Mouse (Mus musculus): ENCODE results near the gene Maf. TPM values are rescaled to one million over a fixed set of nuclear protein-coding genes. Genes with fewer than 3 reads are reported as not detected.

Gene Maf
- polyA plus RNA-seq, 1 experiment from 2014 or later: 4.1 TPM

DNA sequence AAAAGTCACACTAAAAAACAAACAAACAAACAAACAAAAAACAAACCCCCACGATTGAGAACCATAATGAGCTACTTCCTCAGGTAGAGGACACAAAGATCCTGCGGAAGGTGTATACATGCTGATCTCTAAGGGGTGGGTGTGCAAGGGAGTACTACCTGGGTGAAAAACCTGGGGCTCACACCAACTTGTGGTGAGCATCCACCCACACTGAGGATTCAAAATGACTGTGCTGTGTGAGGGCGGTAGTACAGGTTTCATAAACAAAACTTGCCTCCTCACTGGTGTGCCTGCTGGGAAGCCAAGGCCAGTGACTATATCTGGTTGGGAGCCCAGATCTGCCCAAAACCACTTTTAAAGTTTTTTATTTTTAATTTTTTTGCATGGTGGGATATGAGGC is 19.2 kb upstream of the Maf start:
- no peak overlapping the region for H3K9ac ChIP-seq
- no peak overlapping the region for H3K4me2 ChIP-seq
- no peaks in the 10 kb centered on the region for H3K36me3 ChIP-seq (ENCODE audit: poor library complexity, severe bottlenecking)
- ATAC-seq: no peak
- H3K4me1 ChIP-seq: no peaks in the 10 kb centered on the region
- no peaks in the 10 kb centered on the region for H3K9me3 ChIP-seq (replicated peaks)
- 90% methylated on average over 3 of the region's 3 CpGs for WGBS
- H3K27me3 ChIP-seq: no peaks in the 10 kb centered on the region
- H3K4me3 ChIP-seq: no peak overlapping the region
- no peak overlapping the region for H3K27ac ChIP-seq

GRCm38 (mm10) chr8:115726231-115726630 is 18.6 kb upstream of the Maf start:
- no peaks in the 10 kb centered on the region for H3K27me3 ChIP-seq
- H3K27ac ChIP-seq: no peak overlapping the region
- no peaks in the 10 kb centered on the region for H3K9me3 ChIP-seq (replicated peaks)
- H3K4me1 ChIP-seq: no peaks in the 10 kb centered on the region
- 52% methylated on average over 4 of the region's 4 CpGs for WGBS
- H3K4me2 ChIP-seq: no peak overlapping the region
- ATAC-seq: no peak
- H3K36me3 ChIP-seq (ENCODE audit: poor library complexity, severe bottlenecking): no peaks in the 10 kb centered on the region
- H3K9ac ChIP-seq: no peak overlapping the region
- no peak overlapping the region for H3K4me3 ChIP-seq

- ATAC-seq: no peak
- WGBS: 93% methylated on average over 7 of the region's 7 CpGs
- no peaks in the 10 kb centered on the region; the same call in 1 of the 2 replicates for H3K27me3 ChIP-seq
- no peaks in the 10 kb centered on the region for H3K9me3 ChIP-seq (replicated peaks)
- H3K36me3 ChIP-seq (ENCODE audit: poor library complexity, severe bottlenecking): no peaks in the 10 kb centered on the region
- H3K4me2 ChIP-seq: no peak overlapping the region
- H3K4me1 ChIP-seq: no peaks in the 10 kb centered on the region
- H3K27ac ChIP-seq: no peak overlapping the region
- H3K9ac ChIP-seq: no peak overlapping the region
- no peak overlapping the region for H3K4me3 ChIP-seq
These were observed 11.5 kb upstream of the Maf start for GRCm38 (mm10) chr8:115719126-115719525.

DNA sequence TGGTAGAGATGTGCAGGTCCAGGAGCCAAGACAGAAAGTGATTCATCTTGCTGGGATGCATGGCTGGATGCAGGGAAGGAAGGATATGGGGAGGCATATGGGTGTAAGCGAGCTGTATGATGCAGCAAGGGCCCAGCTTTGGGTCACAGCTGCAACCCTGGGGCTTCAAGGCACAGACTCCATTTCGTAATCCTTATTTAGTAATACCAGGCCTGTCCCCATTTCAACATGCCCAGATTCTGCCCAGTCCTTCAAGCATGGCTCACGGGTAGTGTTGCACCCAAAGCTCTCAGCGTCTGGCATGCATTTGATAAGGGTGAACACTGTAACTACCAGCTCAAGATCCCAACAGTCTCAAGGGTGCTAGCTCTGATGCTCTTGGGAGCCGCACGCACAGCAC is 11.0 kb upstream of the Maf start:
- Histone ChIP-seq H3K9ac (no peak overlapping the region), H3K4me3 (no peak overlapping the region), H3K4me2 (no peak overlapping the region), H3K4me1 (no peaks in the 10 kb centered on the region), H3K9me3 (replicated peaks) (no peaks in the 10 kb centered on the region), H3K27me3 (no peaks in the 10 kb centered on the region; the same call in 1 of the 2 replicates), H3K27ac (no peak overlapping the region), H3K36me3 (ENCODE audit: poor library complexity, severe bottlenecking) (no peaks in the 10 kb centered on the region)
- WGBS: 91% methylated on average over 6 of the region's 6 CpGs
- ATAC-seq: no peak

- H3K4me2 ChIP-seq: no peak overlapping the region
- H3K9me3 ChIP-seq (replicated peaks): no peaks in the 10 kb centered on the region
- ATAC-seq: no peak
- H3K27ac ChIP-seq: no peak overlapping the region
- no peak overlapping the region for H3K9ac ChIP-seq
- no peaks in the 10 kb centered on the region for H3K4me1 ChIP-seq
- 87% methylated on average over 4 of the region's 4 CpGs for WGBS
- H3K27me3 ChIP-seq: peaks cover 18% of the 10 kb centered on the region
- no peak overlapping the region for H3K4me3 ChIP-seq
- H3K36me3 ChIP-seq (ENCODE audit: poor library complexity, severe bottlenecking): no peaks in the 10 kb centered on the region
These were observed 7.7 kb upstream of the Maf start for GRCm38 (mm10) chr8:115715262-115715661.

DNA sequence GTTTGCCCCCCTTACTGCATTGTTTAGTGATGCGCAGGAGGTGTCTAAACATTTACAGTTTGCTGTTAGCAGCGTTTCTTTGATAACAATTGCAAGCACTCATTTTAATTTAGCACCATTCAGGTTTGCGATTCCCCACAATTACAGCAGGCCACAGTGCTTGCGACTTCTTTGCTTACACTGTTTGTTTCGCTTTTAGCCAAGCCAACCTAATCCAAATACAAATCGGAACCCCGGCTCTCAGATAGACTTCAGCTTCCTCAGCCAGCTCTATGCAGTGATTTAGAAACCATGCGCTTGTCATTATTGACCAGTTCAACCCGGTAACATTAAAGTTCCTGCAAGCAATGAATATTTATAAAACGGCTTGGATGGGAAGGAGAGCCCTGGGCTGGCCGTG is 3.5 kb upstream of the Maf start:
- Histone ChIP-seq H3K9me3 (replicated peaks) (no peaks in the 10 kb centered on the region), H3K4me2 (no peak overlapping the region), H3K4me1 (peaks cover 25% of the 10 kb centered on the region), H3K36me3 (ENCODE audit: poor library complexity, severe bottlenecking) (no peaks in the 10 kb centered on the region), H3K27ac (no peak overlapping the region), H3K9ac (no peak overlapping the region), H3K27me3 (peaks cover 33% of the 10 kb centered on the region), H3K4me3 (no peak overlapping the region)
- WGBS: 51% methylated on average over 11 of the region's 11 CpGs
- ATAC-seq: no peak

GRCm38 (mm10) chr8:115709931-115710330 is 2.3 kb upstream of the Maf start:
- H3K4me3 ChIP-seq: no peak overlapping the region
- H3K27me3 ChIP-seq: peaks cover 42% of the 10 kb centered on the region
- no peak overlapping the region for H3K4me2 ChIP-seq
- ATAC-seq: no peak
- no peak overlapping the region for H3K27ac ChIP-seq
- H3K9me3 ChIP-seq (replicated peaks): no peaks in the 10 kb centered on the region
- WGBS: 75% methylated on average over 8 of the region's 8 CpGs
- H3K4me1 ChIP-seq: peaks cover 32% of the 10 kb centered on the region
- no peak overlapping the region for H3K9ac ChIP-seq
- no peaks in the 10 kb centered on the region for H3K36me3 ChIP-seq (ENCODE audit: poor library complexity, severe bottlenecking)

DNA sequence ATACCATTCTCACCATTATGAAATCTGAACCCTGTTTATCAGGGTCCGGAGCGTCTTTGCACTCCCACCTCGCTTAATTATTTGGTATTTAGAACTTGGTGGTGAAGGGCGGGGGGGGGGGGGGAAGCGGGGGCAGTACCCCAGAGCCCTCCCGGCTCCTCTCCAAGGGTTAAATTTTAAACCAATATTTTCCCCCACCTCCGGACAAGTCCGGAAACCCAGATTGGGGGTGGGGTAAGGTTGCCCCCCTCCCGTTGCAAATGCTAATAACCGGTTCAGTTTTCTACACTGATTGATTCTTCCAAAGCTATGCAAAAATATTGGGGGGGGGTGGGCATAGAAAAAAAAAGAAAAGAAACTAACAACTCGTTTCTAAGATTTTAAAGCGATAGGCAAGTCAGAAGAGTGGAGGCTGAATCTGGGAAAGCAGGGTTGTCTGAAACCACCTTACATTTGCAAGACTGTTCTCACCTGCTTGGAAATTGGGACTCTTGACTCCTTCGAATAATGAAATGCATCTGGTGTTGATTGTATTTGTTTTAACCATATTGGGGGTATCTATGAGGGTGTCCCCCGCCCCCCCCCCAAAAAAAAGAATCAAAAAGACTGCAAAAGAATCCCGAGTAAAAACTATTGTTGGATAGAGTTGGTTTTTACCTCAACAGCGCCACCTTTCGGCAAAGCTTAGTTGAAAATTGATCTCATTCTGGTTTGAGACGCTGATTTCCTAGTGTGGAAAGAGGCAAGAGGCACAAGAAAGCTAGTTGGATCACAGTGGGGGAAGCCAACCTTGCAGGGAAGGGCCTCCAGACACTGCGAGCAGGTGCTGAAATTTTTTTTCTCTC is 1.6 kb upstream of the Maf start:
- under 1% methylated on average over 16 of the region's 19 CpGs for WGBS
- Histone ChIP-seq H3K4me1 (peaks cover 32% of the 10 kb centered on the region), H3K4me3 (peak overlapping the region; percentile 64), H3K27ac (no peak overlapping the region), H3K9ac (no peak overlapping the region), H3K27me3 (peaks cover 49% of the 10 kb centered on the region), H3K9me3 (replicated peaks) (no peaks in the 10 kb centered on the region), H3K36me3 (ENCODE audit: poor library complexity, severe bottlenecking) (no peaks in the 10 kb centered on the region), H3K4me2 (peak overlapping the region; percentile 77)
- no peak for ATAC-seq

DNA sequence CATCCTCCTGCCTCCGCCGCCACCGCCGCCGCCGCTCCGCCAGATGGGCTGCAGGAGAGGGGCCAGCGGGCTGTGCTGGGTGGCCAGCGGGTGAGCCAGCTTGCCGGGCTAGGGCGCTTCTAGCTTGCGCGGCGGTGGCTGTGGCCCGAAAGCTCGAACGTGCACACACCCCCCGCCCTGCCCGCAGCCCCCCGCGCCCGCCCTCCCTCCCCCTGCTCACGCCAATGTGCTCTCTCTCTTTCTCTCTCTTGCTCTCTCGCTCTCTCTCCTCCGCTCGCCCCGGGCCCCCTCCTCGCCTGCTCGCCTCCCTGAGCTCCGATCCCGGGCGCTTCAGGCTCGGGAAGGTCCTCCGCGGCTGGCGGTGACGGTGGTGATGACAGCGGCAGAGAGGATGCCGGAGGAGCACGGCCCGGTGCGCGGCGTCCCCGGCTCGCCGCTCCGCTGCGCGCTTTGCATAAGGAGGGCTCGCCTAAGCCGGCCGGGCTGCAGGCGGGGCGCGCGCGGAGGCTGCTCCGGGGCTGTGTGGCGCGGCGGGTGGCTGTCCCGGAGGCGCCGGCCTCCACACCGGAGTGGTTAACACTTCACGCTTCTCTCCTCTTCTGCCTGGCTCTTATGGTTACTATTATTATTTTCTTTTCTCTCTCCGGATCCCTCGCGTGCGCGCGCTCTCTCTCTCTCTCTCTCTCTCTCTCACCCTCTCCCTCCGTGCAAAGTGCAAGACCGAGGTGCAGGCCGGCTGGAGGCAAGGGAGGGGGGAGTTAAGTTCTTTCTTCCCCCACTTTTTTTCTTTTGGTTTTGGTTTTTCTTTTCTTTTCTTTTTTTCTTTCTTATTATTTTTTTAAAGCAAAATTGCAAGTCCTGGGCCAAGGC is 498 bp downstream of the Maf start:
- no peaks in the 10 kb centered on the region for H3K36me3 ChIP-seq (ENCODE audit: poor library complexity, severe bottlenecking)
- H3K27ac ChIP-seq: peak overlapping the region; percentile 84

DNA sequence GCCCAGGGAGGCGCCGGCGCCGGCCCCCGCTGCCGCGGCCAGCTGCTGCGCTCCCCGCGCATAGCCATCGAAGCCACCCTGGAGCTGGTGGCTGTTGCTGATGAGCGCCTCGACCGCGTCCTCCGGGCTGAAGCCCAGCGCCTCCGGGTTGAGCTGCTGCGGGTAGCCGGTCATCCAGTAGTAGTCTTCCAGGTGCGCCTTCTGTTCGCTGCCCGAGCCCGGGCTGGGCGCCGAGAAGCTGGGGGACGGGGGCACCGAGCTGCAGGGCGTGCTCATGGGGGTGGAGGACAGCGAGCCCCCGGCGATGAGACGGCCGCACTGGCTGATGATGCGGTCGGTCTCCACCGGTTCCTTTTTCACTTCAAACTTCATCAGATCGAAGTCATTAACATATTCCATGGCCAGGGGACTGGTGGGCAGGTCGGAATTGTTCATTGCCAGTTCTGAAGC is 1.2 kb downstream of the Maf start:
- peaks cover 34% of the 10 kb centered on the region for H3K27me3 ChIP-seq
- peak overlapping the region; percentile 77 for H3K4me2 ChIP-seq

More for the DNA sequence above, 498 bp downstream of the Maf start:
- Histone ChIP-seq H3K9ac (peak overlapping the region; percentile 74), H3K4me3 (peak overlapping the region; percentile 64), H3K9me3 (replicated peaks) (no peaks in the 10 kb centered on the region), H3K27me3 (peaks cover 39% of the 10 kb centered on the region), H3K4me1 (peaks cover 32% of the 10 kb centered on the region), H3K4me2 (peak overlapping the region; percentile 77)
- peak; percentile 88 for ATAC-seq
- under 1% methylated on average over 62 of the region's 76 CpGs for WGBS

GRCm38 (mm10) chr8:115705591-115706110 is 1.9 kb downstream of the Maf start:
- peak overlapping the region; percentile 74 for H3K9ac ChIP-seq
- H3K27me3 ChIP-seq: peaks cover 31% of the 10 kb centered on the region
- H3K9me3 ChIP-seq (replicated peaks): no peaks in the 10 kb centered on the region
- peak overlapping the region; percentile 77 for H3K4me2 ChIP-seq
- peaks cover 32% of the 10 kb centered on the region for H3K4me1 ChIP-seq
- no peak overlapping the region; the same call in 1 of the 2 replicates for H3K27ac ChIP-seq
- no peak for ATAC-seq
- under 1% methylated on average over 35 of the region's 36 CpGs for WGBS
- no peaks in the 10 kb centered on the region for H3K36me3 ChIP-seq (ENCODE audit: poor library complexity, severe bottlenecking)
- peak overlapping the region; percentile 64 for H3K4me3 ChIP-seq

More for the DNA sequence above, 1.2 kb downstream of the Maf start:
- Histone ChIP-seq H3K9me3 (replicated peaks) (no peaks in the 10 kb centered on the region), H3K9ac (peak overlapping the region; percentile 74), H3K4me1 (peaks cover 32% of the 10 kb centered on the region), H3K4me3 (peak overlapping the region; percentile 64), H3K27ac (peak overlapping the region; percentile 84), H3K36me3 (ENCODE audit: poor library complexity, severe bottlenecking) (no peaks in the 10 kb centered on the region)
- under 1% methylated on average over 38 of the region's 39 CpGs for WGBS
- ATAC-seq: peak; percentile 22; the same call in 1 of the 2 replicates

- no peaks in the 10 kb centered on the region for H3K9me3 ChIP-seq (replicated peaks)
- H3K27me3 ChIP-seq: peaks cover 26% of the 10 kb centered on the region
- 94% methylated on average over 4 of the region's 4 CpGs for WGBS
- H3K9ac ChIP-seq: no peak overlapping the region
- no peak overlapping the region for H3K4me3 ChIP-seq
- H3K4me1 ChIP-seq: peaks cover 19% of the 10 kb centered on the region
- no peak for ATAC-seq
- H3K27ac ChIP-seq: no peak overlapping the region
- H3K4me2 ChIP-seq: no peak overlapping the region
- H3K36me3 ChIP-seq (ENCODE audit: poor library complexity, severe bottlenecking): no peaks in the 10 kb centered on the region
These were observed 4.5 kb downstream of the Maf start for GRCm38 (mm10) chr8:115703056-115703455.

All from forebrain, embryonic 13.5 days (tissue).